9 mouse cellular contexts compared by ENCODE assay signal in genomic region chr4:134734038-134734628, GRCm38 (mm10). TPM values are rescaled to one million over a fixed set of nuclear protein-coding genes. Genes with fewer than 3 reads are reported as not detected.
A peak's percentile ranks its signal among the peaks of the same experiment; 100 is the strongest.
DNase-seq lines count a peak whose midpoint lies in the region; ATAC-seq lines count a peak whose summit lies in the region.
"Had no signal": no experiment of that assay in that cellular context is flagged by ENCODE, and none has a peak within 500 bp of the region (broad histone marks: within the 10 kb centered on the region; RNA-seq: fewer than 3 reads in every experiment).

No protein-coding gene starts in this region.

- H3K9ac ChIP-seq in limb, embryonic 15.5 days: no peak overlapping the region
- H3K9ac ChIP-seq: hindbrain, embryonic 15.5 days had no signal

- H3K4me1 ChIP-seq in limb, embryonic 15.5 days: peaks cover 62% of the 10 kb centered on the region

- H3K27me3 ChIP-seq in limb, embryonic 15.5 days: no peaks in the 10 kb centered on the region
- H3K27me3 ChIP-seq: hindbrain, embryonic 15.5 days had no signal

- no peaks in the 10 kb centered on the region for H3K36me3 ChIP-seq in limb, embryonic 15.5 days
- H3K36me3 ChIP-seq: hindbrain, embryonic 15.5 days had no signal

- 8% methylated on average over 13 of the region's 13 CpGs for WGBS in limb, embryonic 15.5 days

- DNase-seq in B cell, adult 2 months: peak; percentile 63 to 64
- DNase-seq in ZHBTc4 (ENCODE audit: low read depth, low spot score): peak; percentile 97
- peak; percentile 49 for DNase-seq in ovary, postnatal 36 days (ENCODE audit: low spot score)
- DNase-seq in cerebellum, adult 9-10 months: no peak
- DNase-seq in left cerebral cortex, adult 18-20 months (ENCODE audit: low spot score in 2 of 2): no peak

- H3K4me3 ChIP-seq in limb, embryonic 15.5 days: no peak overlapping the region
- H3K4me3 ChIP-seq: hindbrain, embryonic 15.5 days had no signal

- peak; percentile 62 for ATAC-seq in erythroid progenitor cell, adult 5-6 weeks (replicated peaks; ENCODE audit: low FRiP score, poor library complexity, severe bottlenecking)
- peak; percentile 28 to 34; a peak in 3 of 4 replicates for ATAC-seq in hematopoietic stem cell, adult 5-6 weeks (replicated peaks in 1 of 2; ENCODE audit: insufficient read depth in 1 of 2, low FRiP score in 2 of 2, low TSS enrichment in 1 of 2, low read depth in 1 of 2, poor library complexity in 2 of 2, severe bottlenecking in 2 of 2)
- peak; percentile 70; the same call in 1 of the 2 replicates for ATAC-seq in limb, embryonic 15.5 days (ENCODE audit: insufficient number of reproducible peaks, low FRiP score, low TSS enrichment, low read depth)

- no peaks in the 10 kb centered on the region for H3K9me3 ChIP-seq in limb, embryonic 15.5 days
- H3K9me3 ChIP-seq: hindbrain, embryonic 15.5 days had no signal

- H3K4me2 ChIP-seq in limb, embryonic 15.5 days: peak overlapping the region; percentile 1; the same call in 1 of the 2 replicates
- H3K4me2 ChIP-seq: hindbrain, embryonic 15.5 days had no signal

- peak overlapping the region; percentile 73 for H3K27ac ChIP-seq in limb, embryonic 15.5 days
- H3K27ac ChIP-seq: hindbrain, embryonic 15.5 days had no signal

RNA-seq across cellular contexts. Expression of gene Man1c1, which starts 30.0 kb away (rescaled TPM):
- total RNA-seq in erythroid progenitor cell, adult 5-6 weeks (2015; ENCODE audit: low replicate concordance): 2.9 TPM in 2 replicates
- 1.0 and 1.8 TPM in 2 replicates for total RNA-seq in erythroid progenitor cell, adult 5-6 weeks (2017; ENCODE audit: low replicate concordance)
- total RNA-seq in hematopoietic stem cell, adult 5-6 weeks (2017): 4.4 and 7.5 TPM in 2 replicates
- 4.7 and 5.6 TPM in 2 replicates for polyA plus RNA-seq in limb, embryonic 15.5 days (2015; fragmentation: Nextera tagmentation; extraction: Ambion mirVana)
- 10 to 100 TPM; 44.5 to 45.6 TPM for total RNA-seq in left cerebral cortex, adult 18-20 months (2021)

RNA-seq across cellular contexts. Expression of gene Ldlrap1, which starts 33.7 kb away (rescaled TPM):
- total RNA-seq in erythroid progenitor cell, adult 5-6 weeks (2015; ENCODE audit: low replicate concordance): 6.5 and 27.7 TPM in 2 replicates
- total RNA-seq in erythroid progenitor cell, adult 5-6 weeks (2017; ENCODE audit: low replicate concordance): 17.3 and 21.3 TPM in 2 replicates
- total RNA-seq in hematopoietic stem cell, adult 5-6 weeks (2017): 11.1 and 20.8 TPM in 2 replicates
- 31.8 and 33.9 TPM in 2 replicates for polyA plus RNA-seq in limb, embryonic 15.5 days (2015; fragmentation: Nextera tagmentation; extraction: Ambion mirVana)
- total RNA-seq in left cerebral cortex, adult 18-20 months (2021): 1 to 10 TPM; 1.8 to 3.1 TPM

Comparison
In these comparisons a context has a peak if more than half of its experiments do, and no peak if none do; other contexts are left out.
1. DNase-seq: peak in B cell, adult 2 months (2 of 2), ZHBTc4 (single experiment) and ovary, postnatal 36 days (single experiment); none in cerebellum, adult 9-10 months (single experiment) and left cerebral cortex, adult 18-20 months (0 of 2).
2. Peak in every context shown above with its lines, with median percentiles within 50 percentile points of each other: ATAC-seq.